Mouse (Mus musculus) hindbrain, embryonic 16.5 days (tissue): Measurements from ENCODE around the gene Arl4d. TPM values are rescaled to one million over a fixed set of nuclear protein-coding genes. Genes with fewer than 3 reads are reported as not detected.

Source experiments
- ATAC-seq: fragments of 200-750 bp; cut with Nextera tagmentation; 2 replicates; pipeline ENCODE4 v1.8.0; 2017; ENCODE audit warnings: moderate TSS enrichment, moderate library complexity
- H3K27ac ChIP-seq: fragments of 300-500 bp; sonication (generic); 2 replicates; pipeline ENCODE4 v1.5.1; 2014; ENCODE audit warnings: low read depth, mild to moderate bottlenecking, control low read depth, low read length, moderate library complexity
- H3K27me3 ChIP-seq: fragments of 300-500 bp; sonication (generic); replicated peaks from 2 replicates; pipeline ENCODE4 v1.6.1; 2014; ENCODE audit warnings: low read length; ENCODE audit not compliant: control insufficient read depth, insufficient read depth
- H3K36me3 ChIP-seq: fragments of 300-500 bp; sonication (generic); 2 replicates; pipeline ENCODE4 v1.6.1; 2014; ENCODE audit warnings: mild to moderate bottlenecking, low read length, moderate library complexity, mixed read lengths; ENCODE audit not compliant: control insufficient read depth, insufficient read depth
- H3K4me1 ChIP-seq: fragments of 300-500 bp; sonication (generic); 2 replicates; pipeline ENCODE4 v1.6.1; 2014; ENCODE audit warnings: low read depth, low read length; ENCODE audit not compliant: control insufficient read depth, insufficient read depth
- H3K4me2 ChIP-seq: fragments of 300-500 bp; sonication (generic); 2 replicates; pipeline ENCODE4 v1.6.1; 2014; ENCODE audit warnings: mild to moderate bottlenecking, low read length, control low read depth, moderate library complexity
- H3K4me3 ChIP-seq: fragments of 300-500 bp; sonication (generic); 2 replicates; pipeline ENCODE4 v1.5.1; 2014; ENCODE audit warnings: mild to moderate bottlenecking, low read length, control low read depth, moderate library complexity
- H3K9ac ChIP-seq: fragments of 300-500 bp; sonication (generic); 2 replicates; pipeline ENCODE4 v1.6.1; 2014; ENCODE audit warnings: low read depth, mild to moderate bottlenecking, control low read depth, low read length, moderate library complexity
- H3K9me3 ChIP-seq: fragments of 300-500 bp; sonication (generic); 2 replicates; pipeline ENCODE4 v1.6.1; 2014; ENCODE audit warnings: mild to moderate bottlenecking, low read length, moderate library complexity; ENCODE audit not compliant: control insufficient read depth
- WGBS: fragments of 180-500 bp; shearing (Covaris S2); extraction: QIAGEN DNeasy Blood & Tissue Kit; methylation state at CpG from one replicate; pipeline ENCODE4 v1.1.7; 2014; 5-methylcytosine and 5-hydroxymethylcytosine counted together
- polyA plus RNA-seq: library from polyadenylated mRNA; unstranded; fragments of >200 nt; fragmentation: Nextera tagmentation; extraction: Ambion mirVana; gene quantifications from 2 replicates; pipeline ENCODE4 v1.2.1, GENCODE M21; 2015

The Arl4d gene
- polyA plus RNA-seq, 1 experiment from 2014 or later, result 7.7 TPM

GRCm38 (mm10) chr11:101671255-101671654 is 5.9 kb downstream of the Arl4d start:
- no peak for ATAC-seq
- WGBS, result 87% methylated on average over 4 of the region's 4 CpGs
- no peak overlapping the region for H3K9ac ChIP-seq

GRCm38 (mm10) chr11:101673010-101673642 is 7.8 kb downstream of the Arl4d start:
- no peak overlapping the region for H3K27ac ChIP-seq
- ATAC-seq, result no peak
- no peaks in the 10 kb centered on the region for H3K9me3 ChIP-seq
- H3K4me2 ChIP-seq, result no peak overlapping the region
- H3K4me3 ChIP-seq, result no peak overlapping the region
- H3K36me3 ChIP-seq, result no peaks in the 10 kb centered on the region
- peaks cover 1% of the 10 kb centered on the region; the same call in 1 of the 2 replicates for H3K4me1 ChIP-seq
- WGBS, result 45% methylated on average over 16 of the region's 16 CpGs
- no peak overlapping the region for H3K9ac ChIP-seq
- no peaks in the 10 kb centered on the region for H3K27me3 ChIP-seq

More at GRCm38 (mm10) chr11:101671255-101671654, 5.9 kb downstream of the Arl4d start:
- Histone ChIP-seq H3K27ac (no peak overlapping the region), H3K27me3 (no peaks in the 10 kb centered on the region), H3K4me2 (no peak overlapping the region), H3K9me3 (no peaks in the 10 kb centered on the region), H3K36me3 (no peaks in the 10 kb centered on the region), H3K4me1 (peaks cover 3% of the 10 kb centered on the region; the same call in 1 of the 2 replicates), H3K4me3 (no peak overlapping the region)

DNA sequence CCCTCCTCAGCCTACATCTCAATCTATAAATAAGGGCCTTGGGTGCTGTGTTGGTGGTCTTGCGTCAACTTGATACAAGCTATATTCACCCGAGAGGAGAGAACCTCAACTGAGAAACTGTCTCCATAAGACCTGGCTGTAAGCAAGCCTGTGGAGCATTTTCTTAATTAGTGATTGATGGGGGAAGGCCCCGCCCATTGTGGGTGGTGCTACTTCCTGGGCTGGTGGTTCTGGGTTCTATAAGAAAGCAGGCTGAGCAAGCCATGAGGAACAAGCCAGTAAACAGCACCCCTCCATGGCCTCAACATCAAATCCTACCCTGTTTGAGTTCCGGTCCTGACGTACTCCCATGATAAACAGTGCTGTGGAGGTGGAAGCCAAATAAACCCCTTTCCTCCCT is 8.8 kb downstream of the Arl4d start:
- no peak overlapping the region for H3K9ac ChIP-seq
- H3K4me1 ChIP-seq, result no peaks in the 10 kb centered on the region
- no peaks in the 10 kb centered on the region for H3K36me3 ChIP-seq
- ATAC-seq, result no peak
- H3K27me3 ChIP-seq, result no peaks in the 10 kb centered on the region
- H3K4me2 ChIP-seq, result no peak overlapping the region
- 88% methylated on average over 5 of the region's 5 CpGs for WGBS
- H3K4me3 ChIP-seq, result no peak overlapping the region
- no peak overlapping the region for H3K27ac ChIP-seq
- H3K9me3 ChIP-seq, result no peaks in the 10 kb centered on the region

DNA sequence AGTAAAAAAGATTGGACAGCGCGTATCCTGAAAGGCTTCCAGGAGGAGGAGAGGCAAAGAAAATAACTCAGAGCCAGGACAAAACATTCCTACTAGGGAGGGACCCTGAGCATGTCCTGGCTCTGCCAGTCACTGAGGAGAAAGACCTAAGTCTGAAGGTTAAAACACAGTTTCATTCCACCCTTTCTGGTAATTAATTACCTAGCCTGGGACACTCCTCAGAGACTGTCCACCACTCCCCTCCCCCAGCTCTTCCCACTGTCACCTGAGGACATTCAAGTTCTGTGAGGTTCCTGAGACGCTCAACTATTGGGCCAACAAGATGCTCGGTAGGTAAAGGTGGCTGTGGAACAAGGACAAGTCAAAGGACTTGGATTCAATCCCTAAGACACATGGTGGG is 10.0 kb downstream of the Arl4d start:
- Histone ChIP-seq H3K9ac (no peak overlapping the region), H3K36me3 (no peaks in the 10 kb centered on the region), H3K27ac (no peak overlapping the region), H3K9me3 (no peaks in the 10 kb centered on the region), H3K4me3 (no peak overlapping the region), H3K27me3 (no peaks in the 10 kb centered on the region), H3K4me2 (no peak overlapping the region), H3K4me1 (no peaks in the 10 kb centered on the region)
- ATAC-seq, result no peak
- WGBS, result 93% methylated on average over 4 of the region's 4 CpGs

- Histone ChIP-seq H3K9ac (no peak overlapping the region), H3K27ac (no peak overlapping the region), H3K4me3 (no peak overlapping the region), H3K4me2 (no peak overlapping the region), H3K27me3 (no peaks in the 10 kb centered on the region), H3K36me3 (no peaks in the 10 kb centered on the region), H3K4me1 (no peaks in the 10 kb centered on the region), H3K9me3 (no peaks in the 10 kb centered on the region)
- ATAC-seq, result no peak
- 84% methylated on average over 12 of the region's 12 CpGs for WGBS
These were observed 12.3 kb downstream of the Arl4d start for GRCm38 (mm10) chr11:101677655-101678054.

DNA sequence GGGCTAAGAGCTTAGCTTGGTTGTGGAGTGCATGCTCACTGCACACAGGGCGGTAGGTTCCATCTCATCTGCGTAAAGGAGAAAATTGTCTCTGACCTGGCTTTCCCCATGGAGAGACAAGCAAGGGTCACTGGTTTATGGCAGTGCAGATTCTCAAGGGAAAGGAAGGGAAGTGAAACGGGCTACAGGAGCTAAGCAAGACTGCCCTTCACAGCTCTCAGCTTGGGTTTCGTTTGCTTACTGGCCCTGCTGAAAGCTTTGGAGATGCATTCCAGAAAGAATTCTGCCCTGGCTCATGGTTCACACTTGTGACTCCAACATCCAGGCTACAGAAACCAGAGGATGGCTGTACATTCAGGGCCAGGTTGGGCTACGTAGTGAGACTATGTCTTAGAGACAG is 13.4 kb downstream of the Arl4d start:
- H3K27me3 ChIP-seq, result no peaks in the 10 kb centered on the region
- H3K9me3 ChIP-seq, result no peaks in the 10 kb centered on the region
- H3K27ac ChIP-seq, result no peak overlapping the region
- H3K36me3 ChIP-seq, result no peaks in the 10 kb centered on the region
- no peak overlapping the region for H3K4me3 ChIP-seq
- no peak overlapping the region for H3K9ac ChIP-seq
- WGBS, result 67% methylated on average over 5 of the region's 5 CpGs
- H3K4me1 ChIP-seq, result no peaks in the 10 kb centered on the region
- no peak overlapping the region for H3K4me2 ChIP-seq
- no peak for ATAC-seq

DNA sequence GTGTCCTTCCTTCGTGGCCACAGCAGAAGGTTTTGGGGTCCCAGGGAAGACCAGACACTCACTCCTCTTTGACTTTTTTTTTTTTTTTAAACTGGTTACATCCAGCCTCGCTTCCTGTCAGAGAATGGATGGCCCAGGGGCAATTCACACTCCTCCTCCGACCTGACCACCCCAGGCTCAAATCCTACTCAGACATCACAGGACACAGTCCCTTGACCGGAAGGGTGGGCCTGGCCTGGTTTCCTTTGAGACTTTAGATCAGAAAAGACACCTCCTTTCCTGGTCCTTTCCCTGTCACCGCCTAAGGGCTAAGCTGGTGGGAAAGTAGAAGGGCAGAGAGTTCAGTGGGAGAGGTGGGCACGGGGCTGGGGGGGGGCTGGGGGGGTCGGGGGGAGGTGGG is 14.6 kb downstream of the Arl4d start:
- H3K27ac ChIP-seq, result no peak overlapping the region
- no peaks in the 10 kb centered on the region for H3K9me3 ChIP-seq
- H3K9ac ChIP-seq, result no peak overlapping the region
- no peaks in the 10 kb centered on the region for H3K27me3 ChIP-seq
- ATAC-seq, result no peak
- H3K4me3 ChIP-seq, result no peak overlapping the region
- H3K36me3 ChIP-seq, result no peaks in the 10 kb centered on the region
- 62% methylated on average over 6 of the region's 7 CpGs for WGBS
- no peak overlapping the region for H3K4me2 ChIP-seq
- H3K4me1 ChIP-seq, result no peaks in the 10 kb centered on the region

- no peak overlapping the region for H3K9ac ChIP-seq
- 26% methylated on average over 3 of the region's 3 CpGs for WGBS
- no peaks in the 10 kb centered on the region for H3K36me3 ChIP-seq
- no peaks in the 10 kb centered on the region for H3K4me1 ChIP-seq
- no peaks in the 10 kb centered on the region for H3K9me3 ChIP-seq
- H3K27me3 ChIP-seq, result no peaks in the 10 kb centered on the region
- ATAC-seq, result no peak
- H3K27ac ChIP-seq, result no peak overlapping the region
- no peak overlapping the region for H3K4me2 ChIP-seq
- H3K4me3 ChIP-seq, result no peak overlapping the region
These were observed 15.4 kb downstream of the Arl4d start for GRCm38 (mm10) chr11:101680634-101681325.

DNA sequence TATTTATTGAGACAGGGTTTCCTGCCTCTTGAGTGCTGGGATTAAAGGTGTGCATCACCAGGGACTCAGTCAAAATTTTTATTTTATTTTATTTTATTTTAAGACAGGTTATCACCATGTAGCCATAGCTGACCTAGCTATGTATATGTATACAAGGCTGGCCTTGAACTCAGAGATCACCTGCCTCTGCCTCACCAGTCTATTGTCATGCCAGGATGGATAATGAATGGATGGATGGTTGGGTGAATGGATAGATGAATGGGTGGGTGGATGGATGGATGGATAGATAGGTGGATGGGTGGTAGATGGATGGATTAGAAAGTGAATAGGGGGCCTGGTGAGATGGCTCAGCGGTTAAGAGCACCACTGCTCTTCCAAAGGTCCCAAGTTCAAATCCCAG is 16.6 kb downstream of the Arl4d start:
- Histone ChIP-seq H3K4me1 (no peaks in the 10 kb centered on the region), H3K36me3 (no peaks in the 10 kb centered on the region), H3K27me3 (no peaks in the 10 kb centered on the region), H3K9ac (no peak overlapping the region), H3K4me3 (no peak overlapping the region), H3K4me2 (no peak overlapping the region), H3K27ac (no peak overlapping the region), H3K9me3 (no peaks in the 10 kb centered on the region)
- WGBS, result 82% methylated on average over 1 of the region's 1 CpGs
- no peak for ATAC-seq
